Mouse (Mus musculus): ENCODE results near the gene Cchcr1.

The Cchcr1 gene

GRCm38 (mm10) chr17:35514756-35515155 lies 2.1 kb upstream of the Cchcr1 start:
- in situ Hi-C loops (cut with MboI, MseI) = loop anchor here (5.0 kb wide), 1 partner anchor 47 kb away; no protein-coding TSS in a partner anchor

GRCm38 (mm10) chr17:35515911-35516640 lies 824 bp upstream of the Cchcr1 start:
- in situ Hi-C loops (cut with MboI, MseI) = loop anchor here (5.0 kb wide), 1 partner anchor 49 kb away; no protein-coding TSS in a partner anchor

- in situ Hi-C loops (cut with MboI, MseI) = loop anchor here (5.0 kb wide), 1 partner anchor 50 kb away; no protein-coding TSS in a partner anchor
Observed at GRCm38 (mm10) chr17:35517526-35517925, 626 bp downstream of the Cchcr1 start.

DNA sequence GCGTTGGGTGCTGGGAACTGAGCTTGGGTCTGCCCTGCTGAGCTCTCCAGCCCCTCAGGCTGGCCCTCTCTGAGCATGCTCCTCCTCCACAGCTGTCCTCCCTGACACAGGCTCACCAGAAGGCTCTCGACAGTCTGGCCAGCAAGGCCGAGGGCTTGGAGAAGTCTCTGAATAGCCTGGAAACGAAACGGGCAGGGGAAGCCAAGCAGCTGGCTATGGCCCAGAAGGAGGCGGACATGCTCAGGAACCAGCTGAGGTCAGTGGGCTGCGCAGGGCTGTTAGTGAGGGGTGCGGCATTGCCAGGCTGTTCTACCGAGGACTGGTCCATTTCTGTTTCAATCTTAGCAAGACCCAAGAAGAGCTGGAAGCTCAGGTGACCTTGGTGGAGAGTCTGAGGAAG lies 7.5 kb downstream of the Cchcr1 start:
- in situ Hi-C loops (cut with MboI, MseI) = no loop called here

GRCm38 (mm10) chr17:35526644-35527043 lies 9.7 kb downstream of the Cchcr1 start:
- in situ Hi-C loops (cut with MboI, MseI) = loop anchor here (25.0 kb wide), 1 partner anchor 839 kb away; no protein-coding TSS in a partner anchor

DNA sequence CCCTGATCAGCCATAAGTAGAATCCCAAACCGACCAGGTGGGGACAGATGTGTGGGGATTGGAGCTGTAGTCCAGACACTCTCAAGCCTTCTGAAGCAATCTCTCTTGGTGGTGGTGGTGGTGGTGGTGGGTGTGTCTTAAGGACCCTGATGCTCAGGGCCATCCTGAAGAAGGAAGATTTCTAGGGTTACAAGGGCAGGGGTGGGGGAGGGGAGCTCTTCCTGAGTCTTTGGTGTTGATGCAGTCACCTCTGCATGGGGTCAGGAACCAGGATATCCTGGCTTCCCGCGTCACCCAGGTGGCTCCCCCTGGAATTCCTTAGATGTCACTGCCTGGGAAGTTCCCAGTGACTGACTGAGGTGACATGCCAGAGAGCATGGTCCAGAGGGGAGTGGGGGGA lies 15.5 kb downstream of the Cchcr1 start:
- in situ Hi-C loops (cut with MboI, MseI) = loop anchor here (25.0 kb wide), 1 partner anchor 845 kb away; no protein-coding TSS in a partner anchor

GRCm38 (mm10) chr17:35532901-35533300 lies 16.0 kb downstream of the Cchcr1 start, which contains the start of gene Psors1c2:
Psors1c2 (plus strand) TSS chr17:35533201.
- in situ Hi-C loops (cut with MboI, MseI) = loop anchor here (25.0 kb wide), 1 partner anchor 846 kb away; no protein-coding TSS in a partner anchor

DNA sequence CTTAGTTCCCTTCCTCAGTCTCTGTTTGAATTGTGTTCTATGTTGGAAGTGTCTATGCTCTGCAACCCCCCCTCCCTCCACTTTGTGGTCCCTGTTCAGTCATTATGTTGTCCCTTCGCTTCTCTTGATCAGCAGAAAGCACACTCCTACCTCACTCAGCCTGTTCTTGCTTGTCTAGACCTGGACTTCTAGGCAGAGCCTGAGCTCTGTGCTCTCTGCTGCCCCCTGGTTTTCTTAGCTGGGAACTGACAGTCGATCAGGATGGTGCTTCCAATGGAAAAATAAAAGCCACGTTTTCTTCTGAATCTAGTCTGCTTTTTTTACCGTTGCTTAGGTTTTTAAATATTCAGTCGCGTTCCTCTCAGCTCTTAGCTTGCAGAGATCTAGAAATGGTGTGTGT lies 17.4 kb downstream of the Cchcr1 start:
- in situ Hi-C loops (cut with MboI, MseI) = loop anchor here (25.0 kb wide), 1 partner anchor 847 kb away; no protein-coding TSS in a partner anchor

GRCm38 (mm10) chr17:35537421-35537820 lies 20.5 kb downstream of the Cchcr1 start:
- in situ Hi-C loops (cut with MboI, MseI) = loop anchor here (5.0 to 25.0 kb wide), 2 partner anchors 80 to 850 kb away; no protein-coding TSS in a partner anchor

DNA sequence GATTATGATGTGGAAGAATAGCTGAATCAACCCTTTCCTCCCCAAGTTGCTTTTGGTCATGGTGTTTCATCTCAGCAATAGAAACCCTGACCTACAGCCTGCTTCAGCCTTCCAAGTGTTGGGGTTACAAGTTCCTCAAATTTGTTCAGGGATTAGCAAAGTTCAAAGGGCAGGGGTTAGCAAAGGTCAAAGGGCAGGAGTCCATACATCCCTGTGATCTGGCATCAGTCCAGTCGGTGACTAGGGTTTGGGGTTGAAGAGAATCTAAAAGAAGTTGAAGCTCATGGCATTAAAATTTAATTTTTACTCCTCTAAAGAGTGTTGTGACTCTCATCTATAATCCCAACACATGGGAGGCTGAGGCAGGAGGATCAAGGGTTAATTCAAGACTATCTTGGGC lies 21.6 kb downstream of the Cchcr1 start:
- in situ Hi-C loops (cut with MboI, MseI) = loop anchor here (5.0 to 25.0 kb wide), 2 partner anchors 79 to 851 kb away; no protein-coding TSS in a partner anchor

DNA sequence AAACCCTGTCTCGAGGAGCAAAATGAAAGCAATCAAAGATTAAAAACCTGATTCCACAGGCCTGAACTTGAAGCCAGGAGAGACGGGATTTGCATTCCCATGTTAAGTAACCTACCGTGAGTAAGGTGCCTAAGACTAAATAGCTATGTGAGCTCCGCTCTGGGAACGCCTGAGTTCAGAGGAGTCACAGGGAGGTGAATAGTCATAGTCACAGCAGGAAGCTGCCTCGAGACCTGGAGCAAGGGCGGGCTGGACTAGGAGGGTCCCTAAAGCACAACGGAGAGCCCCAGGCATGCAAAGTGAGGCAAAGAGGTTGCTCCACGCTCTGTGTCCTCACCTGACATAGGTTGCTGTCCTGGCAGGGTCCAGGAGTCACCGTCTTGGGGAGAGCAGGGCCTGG lies 22.6 kb downstream of the Cchcr1 start:
- in situ Hi-C loops (cut with MboI, MseI) = loop anchor here (5.0 to 25.0 kb wide), 2 partner anchors 78 to 852 kb away; no protein-coding TSS in a partner anchor

- in situ Hi-C loops (cut with MboI, MseI) = loop anchor here (25.0 kb wide), 1 partner anchor 856 kb away; no protein-coding TSS in a partner anchor
Observed at GRCm38 (mm10) chr17:35542761-35543411, 26.0 kb downstream of the Cchcr1 start.

- in situ Hi-C loops (cut with MboI, MseI) = loop anchor here (25.0 kb wide), 1 partner anchor 856 kb away; no protein-coding TSS in a partner anchor
Observed at GRCm38 (mm10) chr17:35543412-35543861, 26.5 kb downstream of the Cchcr1 start.

- in situ Hi-C loops (cut with MboI, MseI) = loop anchor here (25.0 kb wide), 1 partner anchor 857 kb away; no protein-coding TSS in a partner anchor
Observed at GRCm38 (mm10) chr17:35544001-35544400, 27.1 kb downstream of the Cchcr1 start.

- in situ Hi-C loops (cut with MboI, MseI) = loop anchor here (25.0 kb wide), 1 partner anchor 857 kb away; no protein-coding TSS in a partner anchor
Observed at GRCm38 (mm10) chr17:35544680-35545079, 27.8 kb downstream of the Cchcr1 start.

- in situ Hi-C loops (cut with MboI, MseI) = loop anchor here (25.0 kb wide), 1 partner anchor 860 kb away; no protein-coding TSS in a partner anchor
Observed at GRCm38 (mm10) chr17:35547465-35547864, 30.6 kb downstream of the Cchcr1 start.

DNA sequence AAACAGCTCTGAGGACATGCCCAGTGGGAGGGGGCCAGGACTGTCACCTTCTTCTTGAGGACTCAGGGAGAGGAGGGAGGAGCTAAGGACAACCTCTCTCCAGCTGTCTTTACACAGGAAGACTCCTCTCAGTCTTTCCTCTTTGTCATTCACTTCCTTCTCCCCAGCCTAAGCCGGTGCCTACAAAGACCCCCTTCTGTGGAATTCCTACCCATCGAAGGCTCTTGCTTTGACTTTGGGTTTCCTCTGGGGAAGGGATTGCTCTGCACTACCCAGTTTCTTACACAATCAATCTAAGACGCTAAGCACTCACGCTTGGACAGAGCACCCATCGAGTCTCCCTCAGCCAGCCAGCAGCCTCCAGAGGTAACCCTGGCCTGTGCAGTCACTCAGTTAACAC lies 31.7 kb downstream of the Cchcr1 start:
- in situ Hi-C loops (cut with MboI, MseI) = loop anchor here (25.0 kb wide), 1 partner anchor 861 kb away; no protein-coding TSS in a partner anchor

GRCm38 (mm10) chr17:35549437-35550142 lies 32.7 kb downstream of the Cchcr1 start:
- in situ Hi-C loops (cut with MboI, MseI) = loop anchor here (25.0 kb wide), 1 partner anchor 862 kb away; no protein-coding TSS in a partner anchor

DNA sequence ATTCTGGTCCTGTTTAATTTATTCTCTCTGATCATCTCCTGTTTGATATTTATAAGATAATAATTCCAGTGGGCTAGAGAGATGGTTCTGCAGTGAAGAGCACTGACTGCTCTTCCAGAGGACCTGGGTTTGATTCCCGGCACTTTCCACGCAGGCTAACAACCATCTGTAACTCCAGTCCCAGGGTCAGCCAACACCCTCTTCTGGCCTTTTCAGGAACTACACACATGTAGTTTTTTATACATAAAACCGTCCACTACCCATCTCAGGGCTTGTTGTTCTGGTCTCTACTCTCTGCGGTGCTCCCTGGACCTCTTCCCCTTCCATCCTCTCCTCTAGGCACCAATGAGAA lies 33.2 kb downstream of the Cchcr1 start:
- in situ Hi-C loops (cut with MboI, MseI) = no loop called here

DNA sequence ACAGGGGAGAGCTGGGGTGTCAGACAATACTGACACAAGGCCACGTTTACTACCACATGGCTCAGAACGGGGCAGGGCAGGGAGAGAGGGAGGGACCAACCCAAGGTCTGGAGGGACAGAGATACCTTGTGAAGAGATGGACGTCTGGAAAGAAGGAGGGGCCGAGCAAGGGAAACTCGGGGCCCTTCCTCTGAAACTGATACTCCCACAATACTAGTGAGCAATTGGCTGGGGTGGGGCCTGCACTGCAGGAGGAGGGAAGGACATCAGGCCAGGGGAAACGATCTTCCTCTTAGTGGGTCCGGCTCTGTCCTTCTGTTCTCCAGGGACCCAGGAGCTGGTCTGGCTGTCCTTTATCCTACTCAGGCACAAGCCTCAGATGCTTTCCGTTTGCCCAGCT lies 34.0 kb downstream of the Cchcr1 start:
- in situ Hi-C loops (cut with MboI, MseI) = no loop called here

GRCm38 (mm10) chr17:35551881-35552414 lies 35.0 kb downstream of the Cchcr1 start, which contains the start of gene Cdsn:
Cdsn (plus strand) TSS chr17:35552128.
- in situ Hi-C loops (cut with MboI, MseI) = no loop called here
